In genomic region chr7:68886173-68886572, GRCm38 (mm10) we compare ENCODE assay signal across 25 mouse cellular contexts.
DNase-seq lines count a peak whose midpoint lies in the region; ATAC-seq and TF ChIP-seq lines count a peak whose summit lies in the region.
"Had no signal": no experiment of that assay in that cellular context is flagged by ENCODE, and none has a peak within 500 bp of the region (broad histone marks: within the 10 kb centered on the region; RNA-seq: fewer than 3 reads in every experiment).

No protein-coding gene starts in this region.

- H3K9me3 ChIP-seq in liver, postnatal 0 days (ENCODE audit: low read length) = no peaks in the 10 kb centered on the region
- H3K9me3 ChIP-seq: embryonic facial prominence, embryonic 12.5 days; embryonic facial prominence, embryonic 15.5 days; heart, embryonic 12.5 days; heart, embryonic 15.5 days had no signal

- H3K36me3 ChIP-seq in kidney, adult 2 months (ENCODE audit: control insufficient read depth, insufficient read depth, low read length) = no peaks in the 10 kb centered on the region
- H3K36me3 ChIP-seq in liver, postnatal 0 days (replicated peaks; ENCODE audit: insufficient read depth, low read length) = no peaks in the 10 kb centered on the region
- H3K36me3 ChIP-seq: embryonic facial prominence, embryonic 12.5 days; embryonic facial prominence, embryonic 15.5 days; heart, embryonic 12.5 days; heart, embryonic 15.5 days had no signal

- no peak for TF ChIP-seq CTCF in kidney, adult 2 months (conservative IDR thresholded peaks at IDR 0.05; ENCODE audit: insufficient read depth, insufficient read length, low read depth, low read length)
- no peak for TF ChIP-seq CTCF in liver, postnatal 0 days (IDR thresholded peaks at IDR 0.05; ENCODE audit: low read depth)

- no peak overlapping the region for H3K4me2 ChIP-seq in liver, postnatal 0 days (ENCODE audit: low read depth, low read length)
- H3K4me2 ChIP-seq: embryonic facial prominence, embryonic 12.5 days; embryonic facial prominence, embryonic 15.5 days; heart, embryonic 12.5 days; heart, embryonic 15.5 days; hindbrain, embryonic 14.5 days had no signal

- TF ChIP-seq EP300 in liver, postnatal 0 days (IDR thresholded peaks at IDR 0.05; ENCODE audit: low read depth) = no peak

- peaks cover 3% of the 10 kb centered on the region; the same call in 1 of the 2 replicates for H3K4me1 ChIP-seq in kidney, adult 2 months (ENCODE audit: control insufficient read depth, insufficient read depth, low read length)
- H3K4me1 ChIP-seq in liver, postnatal 0 days (ENCODE audit: insufficient read depth) = no peaks in the 10 kb centered on the region
- H3K4me1 ChIP-seq: embryonic facial prominence, embryonic 12.5 days; embryonic facial prominence, embryonic 15.5 days; heart, embryonic 12.5 days; heart, embryonic 15.5 days had no signal

- H3K4me3 ChIP-seq in kidney, adult 2 months (ENCODE audit: insufficient read depth, low read depth, low read length) = no peak overlapping the region
- H3K4me3 ChIP-seq in liver, postnatal 0 days (ENCODE audit: low read depth, low read length) = no peak overlapping the region
- H3K4me3 ChIP-seq: embryonic facial prominence, embryonic 12.5 days; embryonic facial prominence, embryonic 15.5 days; gastrocnemius, adult 2 months; heart, embryonic 12.5 days; heart, embryonic 15.5 days had no signal

- H3K27ac ChIP-seq in kidney, adult 2 months (ENCODE audit: insufficient read depth, low read depth, low read length) = no peak overlapping the region
- H3K27ac ChIP-seq in liver, postnatal 0 days (ENCODE audit: low read depth) = peak overlapping the region; percentile 37
- H3K27ac ChIP-seq: embryonic facial prominence, embryonic 12.5 days; embryonic facial prominence, embryonic 15.5 days; gastrocnemius, adult 2 months; heart, embryonic 15.5 days; hindbrain, embryonic 14.5 days had no signal

- no peak for TF ChIP-seq POLR2A in kidney, adult 2 months (IDR thresholded peaks at IDR 0.05; ENCODE audit: low read depth, low read length)

- ATAC-seq in liver, postnatal 0 days = peak; percentile 55; the same call in 1 of the 2 replicates
- ATAC-seq: CD4-positive, CD25-positive, alpha-beta regulatory T cell, adult 4 months; forebrain, embryonic 14.5 days; forebrain, postnatal 0 days had no signal

- H3K9ac ChIP-seq in liver, postnatal 0 days (replicated peaks) = no peak overlapping the region
- H3K9ac ChIP-seq: embryonic facial prominence, embryonic 12.5 days; embryonic facial prominence, embryonic 15.5 days; forebrain, postnatal 0 days; heart, embryonic 12.5 days; heart, embryonic 15.5 days; hindbrain, embryonic 14.5 days had no signal

- H3K27me3 ChIP-seq in kidney, adult 2 months (replicated peaks; ENCODE audit: control insufficient read depth, insufficient read depth, low read length) = no peaks in the 10 kb centered on the region; the same call in 1 of the 2 replicates
- H3K27me3 ChIP-seq in liver, postnatal 0 days (ENCODE audit: insufficient read depth, low read length) = no peaks in the 10 kb centered on the region
- H3K27me3 ChIP-seq: embryonic facial prominence, embryonic 12.5 days; embryonic facial prominence, embryonic 15.5 days; heart, embryonic 12.5 days; heart, embryonic 15.5 days had no signal

- DNase-seq in kidney, adult 2 months = peak; percentile 59
- DNase-seq in kidney, postnatal 4 days = no peak
- DNase-seq in kidney, postnatal 14 days = peak; percentile 18
- DNase-seq in kidney, adult 11 months = no peak
- no peak for DNase-seq in liver, postnatal 0 days
- DNase-seq in liver = no peak
- DNase-seq: adrenal gland, adult 2 months; adrenal gland, postnatal 14 days; cerebellum, adult 11 months; cerebellum, adult 2 months; cerebellum, adult 9-11 months; cerebellum, postnatal 25 days; forebrain, postnatal 0 days; gastrocnemius, adult 2 months; gastrocnemius, postnatal 14 days; heart, adult 18-20 months; heart, postnatal 10 days; heart, postnatal 36 days had no signal

Comparison
In these comparisons a context has a peak if more than half of its experiments do, and no peak if none do; other contexts are left out.
1. DNase-seq: peak in kidney, adult 2 months (single experiment) and kidney, postnatal 14 days (single experiment); none in kidney, postnatal 4 days (0 of 2), kidney, adult 11 months (single experiment), liver, postnatal 0 days (single experiment) and liver (single experiment).